Mouse (Mus musculus) forelimb bud, embryonic 11.5 days (tissue): ENCODE measurements around the gene Med6.
"Not testable (repeated sequence)": the region's sequence is repeated elsewhere in the genome, so short reads cannot be mapped to it uniquely, and the experiment has no call there.

ENCODE experiments used
- DNase-seq: peaks from one replicate; pipeline ENCODE4 v3.0.0-alpha.2; 2012; ENCODE audit warnings: low read depth, low spot score

The Med6 gene

GRCm38 (mm10) chr12:81564173-81564572 is 30.6 kb downstream of the Med6 start:
- DNase-seq, result no peak

GRCm38 (mm10) chr12:81549286-81549685 is 45.5 kb downstream of the Med6 start:
- DNase-seq, result no peak

- DNase-seq, result no peak
Measured at GRCm38 (mm10) chr12:81547163-81547562, 47.6 kb downstream of the Med6 start.

- DNase-seq, result peak; percentile 7
Measured at GRCm38 (mm10) chr12:81533029-81533419, 61.8 kb downstream of the Med6 start.

- peak; percentile 83 for DNase-seq
Measured at GRCm38 (mm10) chr12:81532316-81533028, 62.3 kb downstream of the Med6 start, which contains the start of the genes Gm20498 and Synj2bp. Gene Gm20498 (minus strand): TSS chr12:81532905. Gene Synj2bp (minus strand): TSS chr12:81532911.

- not testable (repeated sequence) for DNase-seq
Measured at GRCm38 (mm10) chr12:81530587-81530986, 64.2 kb downstream of the Med6 start.
